Mouse (Mus musculus) embryonic facial prominence, embryonic 14.5 days (tissue): ENCODE measurements around the gene N4bp2l2. TPM values are rescaled to one million over a fixed set of nuclear protein-coding genes. Genes with fewer than 3 reads are reported as not detected.

Experiments used
- ATAC-seq: fragments of 200-750 bp; cut with Nextera tagmentation; 2 replicates; pipeline ENCODE4 v1.8.0; 2017; ENCODE audit warnings: low read depth, moderate number of reproducible peaks, moderate TSS enrichment
- DNase-seq: peaks from one replicate; pipeline ENCODE4 v3.0.0-alpha.2; 2015; ENCODE audit warnings: low spot score
- H3K27ac ChIP-seq: fragments of 300-500 bp; sonication (generic); replicated peaks from 2 replicates; pipeline ENCODE4 v1.5.1; 2014; ENCODE audit warnings: low read depth, mild to moderate bottlenecking, low read length, moderate library complexity
- H3K27me3 ChIP-seq: fragments of 300-500 bp; sonication (generic); replicated peaks from 2 replicates; pipeline ENCODE4 v1.6.1; 2014; ENCODE audit warnings: low read length; ENCODE audit not compliant: control insufficient read depth, insufficient read depth
- H3K36me3 ChIP-seq: fragments of 300-500 bp; sonication (generic); 2 replicates; pipeline ENCODE4 v1.6.1; 2014; ENCODE audit warnings: low read length, mixed read lengths; ENCODE audit not compliant: control insufficient read depth, insufficient read depth
- H3K4me1 ChIP-seq: fragments of 300-500 bp; sonication (generic); 2 replicates; pipeline ENCODE4 v1.6.1; 2014; ENCODE audit warnings: antibody characterized with exemption, low read length; ENCODE audit not compliant: control insufficient read depth, insufficient read depth
- H3K4me2 ChIP-seq: fragments of 300-500 bp; sonication (generic); 2 replicates; pipeline ENCODE4 v1.6.1; 2014; ENCODE audit warnings: low read depth, mild to moderate bottlenecking, low read length, moderate library complexity, mixed read lengths
- H3K4me3 ChIP-seq: fragments of 300-500 bp; sonication (generic); 2 replicates; pipeline ENCODE4 v1.5.1; 2014; ENCODE audit warnings: low read depth, mild to moderate bottlenecking, low read length
- H3K9ac ChIP-seq: fragments of 300-500 bp; sonication (generic); 2 replicates; pipeline ENCODE4 v1.6.1; 2014; ENCODE audit warnings: low read depth, mild to moderate bottlenecking, low read length, moderate library complexity, mixed read lengths
- H3K9me3 ChIP-seq: fragments of 300-500 bp; sonication (generic); 2 replicates; pipeline ENCODE4 v1.6.1; 2016; ENCODE audit warnings: low read length; ENCODE audit not compliant: control insufficient read depth
- WGBS: fragments of 180-500 bp; shearing (Covaris S2); extraction: QIAGEN DNeasy Blood & Tissue Kit; methylation state at CpG from one replicate; pipeline ENCODE4 v1.1.7; 2014; 5-methylcytosine and 5-hydroxymethylcytosine counted together
- polyA plus RNA-seq: library from polyadenylated mRNA; unstranded; fragments of >200 nt; fragmentation: Nextera tagmentation; extraction: Ambion mirVana; gene quantifications from 2 replicates; pipeline ENCODE4 v1.2.1, GENCODE M21; 2014

The N4bp2l2 gene
- polyA plus RNA-seq, 1 experiment from 2014 or later, result 41.6 TPM

DNA sequence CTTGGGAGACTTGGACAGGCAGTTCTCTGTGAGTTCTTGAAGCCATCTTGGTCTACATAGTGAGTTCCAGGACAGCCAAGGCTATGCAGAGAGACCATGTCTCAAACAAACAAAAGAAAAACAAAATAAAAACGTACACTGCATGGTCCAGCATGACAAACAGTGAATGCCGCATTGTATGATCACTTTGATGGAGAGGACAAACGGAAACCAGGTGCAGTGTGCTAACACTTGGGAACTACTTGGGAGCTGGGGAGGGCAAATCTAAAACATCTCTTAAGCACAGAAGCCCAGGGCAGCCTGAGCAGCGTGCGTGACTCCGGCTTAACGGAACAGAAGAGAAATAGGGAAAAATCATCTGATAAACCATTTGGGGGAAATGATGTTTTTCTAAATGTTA is 68.9 kb downstream of the N4bp2l2 start, which contains the start of gene N4bp2l1:
Gene N4bp2l1 (minus strand): TSS at position 101 of the 400 bp plus-strand sequence.
- 73% methylated on average over 7 of the region's 7 CpGs for WGBS
- Histone ChIP-seq H3K27me3 (peaks cover 34% of the 10 kb centered on the region), H3K4me3 (no peak within 1 kb of the TSS), H3K4me2 (no peak within 1 kb of the TSS), H3K27ac (no peak within 1 kb of the TSS), H3K9me3 (no peaks in the 10 kb centered on the region), H3K36me3 (no peaks in the 10 kb centered on the region), H3K4me1 (peaks cover 12% of the 10 kb centered on the region), H3K9ac (no peak within 1 kb of the TSS)
- no peak for ATAC-seq
- DNase-seq, result no peak

- Histone ChIP-seq H3K9ac (no peak overlapping the region), H3K4me3 (no peak overlapping the region), H3K4me1 (peaks cover 12% of the 10 kb centered on the region), H3K36me3 (no peaks in the 10 kb centered on the region), H3K27me3 (peaks cover 37% of the 10 kb centered on the region), H3K27ac (no peak overlapping the region), H3K9me3 (no peaks in the 10 kb centered on the region), H3K4me2 (no peak overlapping the region)
- WGBS, result 48% methylated on average over 11 of the region's 11 CpGs
- no peak for ATAC-seq
- no peak for DNase-seq
These were observed 70.5 kb downstream of the N4bp2l2 start for GRCm38 (mm10) chr5:150595366-150596016.

DNA sequence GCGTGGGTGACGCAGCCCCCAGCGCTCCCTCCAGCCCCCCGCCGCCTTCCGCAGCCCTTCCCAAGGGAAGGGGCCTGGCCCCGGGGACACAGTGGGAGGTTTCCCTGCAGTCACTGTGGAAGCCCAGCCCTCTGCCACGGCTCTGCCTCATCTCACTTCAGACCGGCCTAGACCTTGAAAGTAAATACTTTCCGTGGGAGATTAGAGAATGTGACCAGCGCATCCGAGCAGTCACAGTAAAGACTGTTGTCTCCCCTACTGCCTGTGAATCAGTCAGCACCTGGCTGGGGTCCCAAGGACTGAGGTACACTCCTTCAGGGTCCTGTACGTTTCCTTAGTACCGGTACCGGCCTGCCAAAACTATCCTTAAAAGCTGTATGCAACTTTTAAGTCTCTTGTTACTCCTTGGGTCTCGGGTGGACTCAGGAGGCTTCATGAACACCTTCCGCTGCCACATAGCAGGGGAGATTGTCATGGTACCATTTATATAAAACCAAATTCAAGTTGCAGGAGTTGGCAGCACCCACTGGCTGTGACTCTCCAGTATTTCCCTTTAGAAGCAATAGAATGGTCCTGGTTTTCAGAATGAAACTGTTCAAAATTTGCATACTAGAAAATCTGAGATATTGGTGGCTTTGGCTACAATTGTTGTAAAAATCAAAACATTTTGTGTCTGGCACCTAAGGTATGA is 71.2 kb downstream of the N4bp2l2 start:
- no peak overlapping the region for H3K27ac ChIP-seq
- H3K4me2 ChIP-seq, result peak overlapping the region; percentile 99
- peak overlapping the region; percentile 64 for H3K9ac ChIP-seq
- peaks cover 12% of the 10 kb centered on the region for H3K4me1 ChIP-seq
- no peaks in the 10 kb centered on the region for H3K9me3 ChIP-seq
- WGBS, result 6% methylated on average over 15 of the region's 17 CpGs
- H3K4me3 ChIP-seq, result peak overlapping the region; percentile 66
- H3K36me3 ChIP-seq, result no peaks in the 10 kb centered on the region
- peaks cover 37% of the 10 kb centered on the region for H3K27me3 ChIP-seq
- DNase-seq, result no peak
- ATAC-seq, result peak; percentile 51; the same call in 1 of the 2 replicates

DNA sequence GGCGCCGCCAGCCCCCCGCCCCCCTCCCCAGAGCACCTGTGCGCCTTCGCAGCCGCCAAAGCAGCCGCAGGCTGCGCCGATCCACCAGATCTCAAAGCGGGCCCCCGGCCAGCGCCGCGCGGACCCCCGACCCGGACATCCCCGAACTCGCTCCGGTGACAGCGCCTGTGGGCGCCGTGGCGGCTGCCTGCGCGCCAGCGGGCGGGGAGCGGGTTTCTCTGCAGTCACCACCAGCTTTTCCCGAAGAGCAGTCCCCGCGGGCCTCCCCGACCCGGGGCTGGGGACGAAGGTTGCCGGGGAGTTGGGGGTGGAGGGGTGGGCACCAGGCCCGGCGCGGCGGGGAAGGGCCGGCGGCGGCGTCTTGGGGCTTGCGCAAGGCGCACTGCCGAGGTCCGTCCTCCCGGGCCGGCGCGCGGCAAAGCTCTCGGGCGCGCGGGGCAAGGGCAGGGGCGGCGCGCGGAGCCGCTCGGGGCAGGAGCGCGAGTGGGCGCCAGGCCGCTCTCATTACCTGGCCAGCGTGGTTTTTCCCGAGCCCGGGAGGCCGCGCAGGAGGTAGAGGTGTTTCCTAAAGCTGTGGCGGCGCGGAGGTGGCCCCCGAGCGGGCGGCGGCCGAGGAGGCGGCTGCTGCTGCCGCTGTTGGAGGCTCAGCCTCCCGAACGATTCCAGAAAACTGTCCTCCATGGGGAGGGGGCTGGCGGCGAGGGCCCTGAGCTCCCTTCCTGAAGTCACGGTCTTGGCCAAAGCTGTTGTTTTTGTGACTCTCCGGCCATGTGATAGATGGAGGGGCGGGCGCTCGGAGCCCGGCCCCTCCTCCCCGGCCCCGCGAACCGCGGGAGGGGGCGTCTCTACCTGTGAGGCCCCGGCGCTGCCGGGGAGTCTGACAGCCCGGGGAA is 72.0 kb downstream of the N4bp2l2 start:
- no peaks in the 10 kb centered on the region for H3K9me3 ChIP-seq
- peak; percentile 82 for ATAC-seq
- 0% methylated on average over 17 of the region's 102 CpGs for WGBS
- peak overlapping the region; percentile 64 for H3K9ac ChIP-seq
- peaks cover 37% of the 10 kb centered on the region for H3K27me3 ChIP-seq
- peak overlapping the region; percentile 99 for H3K4me2 ChIP-seq
- DNase-seq, result peak; percentile 54
- H3K36me3 ChIP-seq, result no peaks in the 10 kb centered on the region
- H3K27ac ChIP-seq, result no peak overlapping the region; the same call in 1 of the 2 replicates
- H3K4me3 ChIP-seq, result peak overlapping the region; percentile 66
- H3K4me1 ChIP-seq, result peaks cover 12% of the 10 kb centered on the region

DNA sequence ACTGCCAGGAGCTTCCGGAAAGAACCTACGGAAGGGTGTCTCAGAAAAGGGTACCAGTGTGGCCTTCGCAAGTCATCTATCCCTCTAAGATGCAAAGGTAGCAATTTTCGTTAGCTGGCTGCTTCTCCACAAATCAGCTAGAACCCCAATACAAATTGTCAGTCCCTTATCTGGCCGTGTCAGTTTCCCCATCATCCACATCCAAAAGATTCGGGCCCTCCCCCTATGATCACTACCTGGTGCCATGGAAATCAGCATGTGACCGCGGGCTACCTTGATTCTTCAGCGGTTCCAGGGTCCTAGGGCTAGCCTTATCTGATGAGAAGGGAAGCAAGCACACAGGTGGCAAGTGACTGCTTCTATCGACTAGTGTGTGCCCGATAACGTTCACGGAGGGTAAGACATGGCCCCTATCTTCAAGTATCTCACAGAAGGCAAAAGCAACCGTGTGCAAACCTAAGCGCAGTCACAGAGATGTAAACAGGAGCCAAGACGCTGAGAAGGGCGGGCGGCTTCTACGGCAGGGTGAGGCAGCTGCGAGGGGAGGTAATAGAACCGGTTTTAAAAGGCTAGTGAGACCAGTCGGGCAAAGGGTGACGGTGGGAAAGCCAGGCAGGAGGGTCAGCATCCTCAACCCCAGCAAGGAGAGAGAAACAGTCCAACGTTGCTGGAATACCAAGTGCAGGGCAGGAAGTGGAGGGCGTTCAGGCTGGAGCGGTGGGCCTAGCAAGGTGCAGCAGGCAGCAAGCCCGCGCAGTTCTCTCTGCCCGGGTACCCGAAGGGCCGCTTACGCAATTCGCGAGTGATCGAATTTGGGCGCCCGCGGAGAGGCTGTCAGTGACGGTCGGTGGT is 72.9 kb downstream of the N4bp2l2 start:
- H3K27ac ChIP-seq, result no peak overlapping the region
- DNase-seq, result no peak
- peaks cover 5% of the 10 kb centered on the region for H3K4me1 ChIP-seq
- H3K27me3 ChIP-seq, result peaks cover 37% of the 10 kb centered on the region
- no peaks in the 10 kb centered on the region for H3K36me3 ChIP-seq
- peak; percentile 32 for ATAC-seq
- H3K9ac ChIP-seq, result peak overlapping the region; percentile 64
- peak overlapping the region; percentile 99 for H3K4me2 ChIP-seq
- H3K9me3 ChIP-seq, result no peaks in the 10 kb centered on the region
- WGBS, result 17% methylated on average over 23 of the region's 40 CpGs
- peak overlapping the region; percentile 66 for H3K4me3 ChIP-seq

GRCm38 (mm10) chr5:150592186-150592903 is 73.6 kb downstream of the N4bp2l2 start:
- Histone ChIP-seq H3K27me3 (peaks cover 34% of the 10 kb centered on the region), H3K4me2 (no peak overlapping the region), H3K4me1 (peaks cover 4% of the 10 kb centered on the region), H3K27ac (no peak overlapping the region), H3K4me3 (peak overlapping the region; percentile 66; the same call in 1 of the 2 replicates), H3K9ac (no peak overlapping the region), H3K9me3 (no peaks in the 10 kb centered on the region), H3K36me3 (no peaks in the 10 kb centered on the region)
- ATAC-seq (no peak), DNase-seq (no peak)
- 79% methylated on average over 13 of the region's 13 CpGs for WGBS

DNA sequence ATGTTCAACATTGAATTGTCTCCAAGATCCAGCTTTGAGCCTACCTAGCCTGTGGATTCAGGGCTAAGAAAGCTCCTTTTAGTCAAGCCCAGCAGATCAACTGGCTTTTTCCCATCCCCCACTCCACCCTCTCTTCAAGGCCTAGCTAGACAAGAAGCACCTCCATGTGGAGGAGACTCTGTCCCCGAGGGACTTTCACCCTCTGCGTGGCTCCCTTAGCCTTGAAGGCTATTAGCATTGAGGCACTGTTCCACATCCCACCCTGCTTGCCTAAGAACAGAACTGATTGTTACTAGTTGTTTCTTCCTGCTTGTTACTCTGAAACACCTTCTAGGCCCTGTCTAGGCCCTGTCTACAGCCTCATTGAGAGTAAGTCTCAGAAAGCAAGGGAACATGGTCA is 76.0 kb downstream of the N4bp2l2 start:
- DNase-seq (no peak), ATAC-seq (no peak)
- Histone ChIP-seq H3K9ac (no peak overlapping the region), H3K4me3 (no peak overlapping the region), H3K27me3 (peaks cover 17% of the 10 kb centered on the region), H3K4me2 (no peak overlapping the region), H3K36me3 (no peaks in the 10 kb centered on the region), H3K4me1 (peaks cover 3% of the 10 kb centered on the region), H3K9me3 (no peaks in the 10 kb centered on the region), H3K27ac (no peak overlapping the region)
- 68% methylated on average over 2 of the region's 2 CpGs for WGBS
